Mouse (Mus musculus) forebrain, embryonic 11.5 days (tissue): ENCODE measurements at regions not wholly inside any gene's neighbourhood (a gene's known extent, or its start where the extent isn't known, plus 50 kb on each side); places are given as distances from the start of the nearest gene placed in this dataset.

Experiments used
- ATAC-seq: fragments of 200-750 bp; cut with Nextera tagmentation; replicated peaks from 2 replicates; pipeline ENCODE4 v1.8.0; 2017; ENCODE audit warnings: moderate TSS enrichment; ENCODE audit not compliant: low FRiP score
- DNase-seq: peaks from one replicate; pipeline ENCODE4 v3.0.0-alpha.2; 2017; ENCODE audit warnings: low spot score
- H3K27ac ChIP-seq: fragments of 300-500 bp; sonication (generic); 2 replicates; pipeline ENCODE4 v1.5.1; 2014; ENCODE audit warnings: low read depth, low read length
- H3K27me3 ChIP-seq: fragments of 300-500 bp; sonication (generic); 2 replicates; pipeline ENCODE4 v1.6.1; 2014; ENCODE audit warnings: mild to moderate bottlenecking, low read length, mixed read lengths; ENCODE audit not compliant: control insufficient read depth, insufficient read depth
- H3K36me3 ChIP-seq: fragments of 300-500 bp; sonication (generic); 2 replicates; pipeline ENCODE4 v1.6.1; 2014; ENCODE audit warnings: mild to moderate bottlenecking, low read length, moderate library complexity, mixed read lengths; ENCODE audit not compliant: control insufficient read depth, insufficient read depth
- H3K4me1 ChIP-seq: fragments of 300-500 bp; sonication (generic); replicated peaks from 2 replicates; pipeline ENCODE4 v1.6.1; 2014; ENCODE audit warnings: low read length, mixed read lengths; ENCODE audit not compliant: control insufficient read depth, insufficient read depth
- H3K4me2 ChIP-seq: fragments of 300-500 bp; sonication (generic); 2 replicates; pipeline ENCODE4 v1.6.1; 2014; ENCODE audit warnings: low read depth, mild to moderate bottlenecking, low read length, moderate library complexity, mixed read lengths; ENCODE audit not compliant: severe bottlenecking
- H3K4me3 ChIP-seq: fragments of 300-500 bp; sonication (generic); 2 replicates; pipeline ENCODE4 v1.5.1; 2014; ENCODE audit warnings: low read depth, low read length
- H3K9ac ChIP-seq: fragments of 300-500 bp; sonication (generic); 2 replicates; pipeline ENCODE4 v1.6.1; 2014; ENCODE audit warnings: low read length
- H3K9me3 ChIP-seq: fragments of 300-500 bp; sonication (generic); 2 replicates; pipeline ENCODE4 v1.6.1; 2016; ENCODE audit warnings: low read length, mixed read lengths; ENCODE audit not compliant: control insufficient read depth
- WGBS: fragments of 180-500 bp; shearing (Covaris S2); extraction: QIAGEN DNeasy Blood & Tissue Kit; methylation state at CpG from one replicate; pipeline ENCODE4 v1.1.7; 2014; 5-methylcytosine and 5-hydroxymethylcytosine counted together

DNA sequence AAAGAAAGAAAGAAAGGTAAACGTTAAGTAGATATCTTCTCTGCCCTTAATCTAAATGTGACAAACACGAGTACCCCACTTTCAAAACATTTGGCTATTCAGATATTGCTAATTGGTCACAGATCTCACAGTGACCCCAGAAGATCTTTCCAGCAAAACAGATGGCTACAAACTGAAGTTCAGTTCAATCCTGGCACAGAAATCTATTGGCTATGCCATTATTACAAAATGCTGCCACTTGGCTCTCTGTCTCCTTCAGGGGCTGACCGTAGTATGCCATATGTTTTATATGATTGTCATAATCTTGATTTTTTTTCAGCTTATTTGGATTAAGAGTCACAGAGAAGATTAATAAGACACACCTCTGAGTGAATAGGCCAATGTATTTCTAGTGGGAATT, 873.2 kb downstream of the Slc22a22 start:
- 91% methylated on average over 3 of the region's 3 CpGs for WGBS
- no peak for ATAC-seq
- H3K27me3 ChIP-seq: no peaks in the 10 kb centered on the region
- H3K9ac ChIP-seq: no peak overlapping the region
- no peak for DNase-seq
- H3K4me2 ChIP-seq: no peak overlapping the region
- no peaks in the 10 kb centered on the region for H3K4me1 ChIP-seq
- no peak overlapping the region for H3K4me3 ChIP-seq
- H3K27ac ChIP-seq: no peak overlapping the region
- H3K36me3 ChIP-seq: no peaks in the 10 kb centered on the region
- H3K9me3 ChIP-seq: no peaks in the 10 kb centered on the region

- Histone ChIP-seq H3K9ac (no peak overlapping the region), H3K4me1 (no peaks in the 10 kb centered on the region), H3K36me3 (no peaks in the 10 kb centered on the region), H3K27me3 (no peaks in the 10 kb centered on the region), H3K27ac (no peak overlapping the region), H3K9me3 (no peaks in the 10 kb centered on the region), H3K4me2 (no peak overlapping the region), H3K4me3 (no peak overlapping the region)
- DNase-seq (no peak), ATAC-seq (no peak)
- 88% methylated on average over 4 of the region's 4 CpGs for WGBS
These were observed 884.8 kb downstream of the Slc22a22 start for GRCm38 (mm10) chr15:56592656-56593055.

- ATAC-seq (no peak), DNase-seq (no peak)
- Histone ChIP-seq H3K4me1 (no peaks in the 10 kb centered on the region), H3K4me3 (no peak overlapping the region), H3K27ac (no peak overlapping the region), H3K36me3 (no peaks in the 10 kb centered on the region), H3K4me2 (no peak overlapping the region), H3K27me3 (no peaks in the 10 kb centered on the region), H3K9me3 (no peaks in the 10 kb centered on the region), H3K9ac (no peak overlapping the region)
- 75% methylated on average over 3 of the region's 3 CpGs for WGBS
These were observed 896.5 kb downstream of the Slc22a22 start for GRCm38 (mm10) chr15:56580745-56581515.

DNA sequence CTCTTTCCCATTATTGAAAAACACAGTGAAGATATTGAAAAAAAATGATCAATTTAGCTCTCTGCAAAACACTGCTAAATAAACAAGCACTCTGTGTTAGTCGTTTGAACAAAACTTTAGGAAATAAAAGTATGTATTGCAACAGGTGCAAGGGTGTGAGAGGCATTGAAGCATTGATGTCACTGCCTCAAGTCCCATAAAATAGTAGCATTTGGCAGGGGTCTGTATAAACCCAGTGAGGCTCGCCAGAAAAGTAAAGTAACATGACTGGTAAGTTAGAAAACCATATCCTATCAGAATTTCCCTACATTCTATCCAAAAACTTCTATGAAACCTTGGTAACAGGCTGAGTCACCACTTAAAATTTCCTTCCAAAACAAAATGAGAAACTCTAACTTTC, 914.2 kb downstream of the Slc22a22 start:
- H3K4me2 ChIP-seq: no peak overlapping the region
- H3K36me3 ChIP-seq: no peaks in the 10 kb centered on the region
- H3K27ac ChIP-seq: no peak overlapping the region
- ATAC-seq (no peak), DNase-seq (no peak)
- 71% methylated on average over 2 of the region's 2 CpGs for WGBS
- H3K9ac ChIP-seq: no peak overlapping the region
- no peaks in the 10 kb centered on the region for H3K4me1 ChIP-seq
- H3K9me3 ChIP-seq: no peaks in the 10 kb centered on the region
- no peaks in the 10 kb centered on the region for H3K27me3 ChIP-seq
- H3K4me3 ChIP-seq: no peak overlapping the region

DNA sequence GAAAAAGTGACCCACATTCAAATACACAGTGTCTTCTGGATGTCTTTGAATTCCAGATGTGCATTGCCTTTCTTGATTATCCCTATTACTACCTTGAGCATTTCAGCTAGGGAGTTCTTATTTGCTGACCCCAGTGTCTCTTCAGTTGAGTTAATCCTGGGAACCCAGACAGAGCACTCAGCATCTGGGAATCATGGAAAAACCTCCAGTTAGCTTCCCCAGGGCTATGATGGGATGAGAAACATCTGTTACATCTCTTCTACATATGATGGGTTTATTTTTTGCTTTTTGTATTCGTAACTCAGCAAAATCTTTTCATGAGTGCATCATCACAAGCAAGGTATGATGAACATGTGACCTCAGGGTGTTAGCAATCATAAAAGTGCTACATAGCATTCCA, 914.6 kb downstream of the Slc22a22 start:
- DNase-seq (no peak), ATAC-seq (no peak)
- WGBS: 80% methylated on average over 1 of the region's 1 CpGs
- Histone ChIP-seq H3K4me3 (no peak overlapping the region), H3K4me1 (no peaks in the 10 kb centered on the region), H3K4me2 (no peak overlapping the region), H3K9me3 (no peaks in the 10 kb centered on the region), H3K36me3 (no peaks in the 10 kb centered on the region), H3K27ac (no peak overlapping the region), H3K9ac (no peak overlapping the region), H3K27me3 (no peaks in the 10 kb centered on the region)

DNA sequence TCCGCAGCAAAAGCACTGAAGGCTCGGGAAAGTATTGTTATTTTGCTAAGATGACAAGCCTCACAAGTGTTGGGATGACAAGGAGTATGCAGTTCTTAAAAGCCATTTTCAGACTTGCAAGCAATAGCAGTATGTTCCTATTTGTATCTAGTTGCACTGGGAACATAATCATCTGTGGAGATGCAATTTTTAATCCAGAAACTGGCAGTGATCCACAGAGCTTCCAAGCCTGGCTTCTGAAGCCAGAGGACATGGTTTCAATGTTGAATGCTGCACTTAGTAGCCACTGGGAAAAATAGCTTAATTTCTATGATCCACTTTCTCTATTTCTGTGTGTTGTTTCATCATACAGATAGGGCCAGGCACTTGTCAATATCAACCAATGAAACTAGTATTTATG, 915.3 kb downstream of the Slc22a22 start:
- Histone ChIP-seq H3K36me3 (no peaks in the 10 kb centered on the region), H3K4me2 (no peak overlapping the region), H3K4me1 (no peaks in the 10 kb centered on the region), H3K9me3 (no peaks in the 10 kb centered on the region), H3K27me3 (no peaks in the 10 kb centered on the region), H3K9ac (no peak overlapping the region), H3K27ac (no peak overlapping the region), H3K4me3 (no peak overlapping the region)
- WGBS: 83% methylated on average over 2 of the region's 2 CpGs
- DNase-seq: no peak
- ATAC-seq: no peak

DNA sequence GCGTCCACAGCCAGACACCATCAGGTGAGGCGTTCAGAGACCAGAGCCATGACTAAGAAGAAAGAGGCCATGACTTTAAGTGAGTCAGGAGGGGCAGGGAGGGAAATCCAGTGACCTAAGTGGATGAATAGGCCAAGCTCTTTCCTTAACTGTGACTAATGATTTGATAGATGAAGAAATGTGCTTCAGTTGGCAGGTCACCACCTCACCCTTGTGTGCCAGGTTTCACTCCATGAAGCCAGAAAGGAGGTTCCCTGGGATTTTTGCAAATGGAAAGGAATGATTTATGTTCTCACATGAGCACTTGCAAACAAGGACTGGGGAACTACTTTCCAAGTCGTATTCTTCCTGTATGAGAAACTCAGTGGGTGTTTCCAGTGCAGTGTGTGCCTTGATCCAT, 923.0 kb downstream of the Slc22a22 start:
- ATAC-seq: no peak
- Histone ChIP-seq H3K9me3 (no peaks in the 10 kb centered on the region), H3K4me1 (no peaks in the 10 kb centered on the region), H3K9ac (no peak overlapping the region), H3K4me2 (no peak overlapping the region), H3K27me3 (no peaks in the 10 kb centered on the region), H3K4me3 (no peak overlapping the region), H3K27ac (no peak overlapping the region), H3K36me3 (no peaks in the 10 kb centered on the region)
- DNase-seq: no peak
- WGBS: 82% methylated on average over 3 of the region's 3 CpGs

GRCm38 (mm10) chr15:56553851-56554250, 923.6 kb downstream of the Slc22a22 start:
- no peak overlapping the region for H3K4me2 ChIP-seq
- ATAC-seq (no peak), DNase-seq (no peak)
- H3K9ac ChIP-seq: no peak overlapping the region
- no peaks in the 10 kb centered on the region for H3K27me3 ChIP-seq
- H3K36me3 ChIP-seq: no peaks in the 10 kb centered on the region
- 73% methylated on average over 1 of the region's 1 CpGs for WGBS
- H3K4me3 ChIP-seq: no peak overlapping the region
- H3K27ac ChIP-seq: no peak overlapping the region
- no peaks in the 10 kb centered on the region for H3K9me3 ChIP-seq
- no peaks in the 10 kb centered on the region for H3K4me1 ChIP-seq

DNA sequence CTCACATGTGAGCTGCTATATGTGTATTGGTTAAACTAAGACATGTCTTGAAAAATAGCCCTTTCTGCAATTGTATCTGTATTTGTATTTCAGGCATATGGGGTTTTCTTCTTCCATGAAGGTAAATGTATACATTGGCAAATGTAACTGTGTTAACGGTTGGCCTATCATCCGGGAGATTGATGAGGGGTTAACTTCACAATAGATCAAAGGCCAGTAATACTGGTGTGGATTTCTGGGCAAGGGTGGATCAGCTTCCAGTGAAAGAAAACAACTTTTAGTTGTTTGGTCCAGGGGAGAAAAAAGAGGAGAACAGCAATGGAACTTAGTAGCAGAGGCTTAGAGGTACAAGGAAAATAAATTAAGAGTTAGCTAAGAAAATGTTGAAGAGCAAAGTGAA, 945.9 kb downstream of the Slc22a22 start:
- DNase-seq (no peak), ATAC-seq (no peak)
- no peak overlapping the region for H3K27ac ChIP-seq
- H3K27me3 ChIP-seq: no peaks in the 10 kb centered on the region
- no peak overlapping the region for H3K4me3 ChIP-seq
- H3K4me2 ChIP-seq: no peak overlapping the region
- 44% methylated on average over 2 of the region's 2 CpGs for WGBS
- H3K36me3 ChIP-seq: no peaks in the 10 kb centered on the region
- H3K4me1 ChIP-seq: no peaks in the 10 kb centered on the region
- no peaks in the 10 kb centered on the region for H3K9me3 ChIP-seq
- H3K9ac ChIP-seq: no peak overlapping the region
